8 mouse cellular contexts compared by ENCODE assay signal in the genomic region with DNA sequence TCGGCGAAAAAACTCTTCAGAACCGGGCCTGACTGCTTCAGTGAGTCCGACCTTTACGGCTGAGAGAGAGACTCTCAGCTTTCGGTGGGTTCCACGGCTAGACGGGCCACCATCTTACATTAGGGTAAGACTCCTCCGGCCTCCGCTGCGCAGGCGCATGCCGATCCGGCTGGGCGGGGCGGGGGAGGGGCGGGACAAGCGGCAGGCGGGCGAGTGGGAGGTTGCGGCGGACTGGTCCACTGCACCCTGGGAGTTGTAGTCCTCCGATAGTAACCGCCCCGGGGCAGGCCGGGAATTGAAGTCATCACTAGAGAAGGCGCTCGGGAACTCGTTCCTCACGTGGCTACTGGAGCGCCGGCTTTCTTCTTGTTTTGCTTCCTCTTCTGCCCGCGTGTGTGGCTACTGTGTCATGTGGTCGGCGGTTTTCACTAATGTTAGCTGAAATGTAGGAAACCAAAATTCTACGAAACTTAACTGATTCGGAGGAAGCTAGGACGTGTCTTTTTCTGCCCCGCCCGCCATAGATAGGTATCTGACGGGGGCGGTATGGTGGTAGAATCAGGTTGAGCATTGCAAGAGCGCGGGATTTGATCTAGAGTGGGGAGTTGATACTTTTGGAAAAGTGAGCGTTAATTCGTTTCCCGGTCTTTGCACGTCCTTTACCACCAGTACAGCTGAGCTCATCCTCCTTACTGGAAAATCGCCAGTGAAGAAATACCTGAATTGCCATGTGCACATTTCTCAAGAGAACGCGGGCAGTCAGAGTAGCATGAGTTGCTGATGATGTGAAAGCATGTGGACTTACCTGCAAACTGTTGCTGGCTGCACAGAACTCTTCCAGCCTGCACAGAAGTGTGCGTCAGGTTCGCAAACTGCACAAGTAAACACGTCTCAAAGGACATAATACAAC. TPM values are rescaled to one million over a fixed set of nuclear protein-coding genes. Genes with fewer than 3 reads are reported as not detected.
DNase-seq lines count a peak whose midpoint lies in the region; ATAC-seq and TF ChIP-seq lines count a peak whose summit lies in the region.

Cnot4 (minus strand) TSS at position 146 of the 910 bp plus-strand sequence.

- peak within 1 kb of the TSS; percentile 94 for H3K4me2 ChIP-seq in lung, postnatal 0 days (replicated peaks; ENCODE audit: low read depth, low read length)

- peaks cover 23% of the 10 kb centered on the region for H3K4me1 ChIP-seq in hindbrain, embryonic 10.5 days (replicated peaks)
- peaks cover 2% of the 10 kb centered on the region; the same call in 1 of the 2 replicates for H3K4me1 ChIP-seq in lung, postnatal 0 days (ENCODE audit: insufficient read depth, low read depth, low read length)

- under 1% methylated on average over 55 of the region's 55 CpGs for WGBS in hindbrain, embryonic 10.5 days
- 0% methylated on average over 54 of the region's 55 CpGs for WGBS in lung, postnatal 0 days

- H3K4me3 ChIP-seq in hindbrain, embryonic 10.5 days, result peak within 1 kb of the TSS; percentile 80
- H3K4me3 ChIP-seq in lung, postnatal 0 days (ENCODE audit: low read depth, low read length), result peak within 1 kb of the TSS; percentile 78

- no peak for TF ChIP-seq EP300 in lung, postnatal 0 days (IDR thresholded peaks at IDR 0.05)

- peak; percentile 98 for ATAC-seq in frontal cortex, adult (ENCODE audit: low TSS enrichment)
- peak; percentile 99 for ATAC-seq in lung, postnatal 0 days

- peak within 1 kb of the TSS; percentile 92 for H3K27ac ChIP-seq in hindbrain, embryonic 10.5 days
- H3K27ac ChIP-seq in lung, postnatal 0 days (ENCODE audit: low read length), result peak within 1 kb of the TSS; percentile 91

- peak; percentile 97 for DNase-seq in MN1 (ENCODE audit: low spot score)
- peak; percentile 99 for DNase-seq in cerebellum, adult 9-10 months
- peak; percentile 100 for DNase-seq in hindbrain, embryonic 10.5 days (ENCODE audit: low spot score)
- peak; percentile 99 for DNase-seq in layer of hippocampus, adult 9-11 months
- peak; percentile 99 for DNase-seq in lung, postnatal 0 days (ENCODE audit: low spot score)
- peak; percentile 96 for DNase-seq in ovary, postnatal 14 days (ENCODE audit: low spot score)
- peak; percentile 99 for DNase-seq in thymus, postnatal 14 days

- no peaks in the 10 kb centered on the region for H3K9me3 ChIP-seq in hindbrain, embryonic 10.5 days
- H3K9me3 ChIP-seq in lung, postnatal 0 days (ENCODE audit: low read length), result no peaks in the 10 kb centered on the region

- TF ChIP-seq CTCF in lung, postnatal 0 days (IDR thresholded peaks at IDR 0.05), result no peak

- no peaks in the 10 kb centered on the region for H3K27me3 ChIP-seq in hindbrain, embryonic 10.5 days (ENCODE audit: insufficient read depth, poor library complexity, severe bottlenecking)
- H3K27me3 ChIP-seq in lung, postnatal 0 days (replicated peaks; ENCODE audit: insufficient read depth, low read length), result no peaks in the 10 kb centered on the region

- no peaks in the 10 kb centered on the region for H3K36me3 ChIP-seq in hindbrain, embryonic 10.5 days
- H3K36me3 ChIP-seq in lung, postnatal 0 days (ENCODE audit: insufficient read depth, low read length), result no peaks in the 10 kb centered on the region

- peak within 1 kb of the TSS; percentile 77 for H3K9ac ChIP-seq in lung, postnatal 0 days (replicated peaks; ENCODE audit: low read depth)

RNA-seq across cellular contexts. Expression of gene Cnot4, which starts in this region (rescaled TPM):
- polyA plus RNA-seq in hindbrain, embryonic 10.5 days (2016; fragmentation: Nextera tagmentation; extraction: Ambion mirVana), result 25.6 and 25.9 TPM in 2 replicates
- polyA plus RNA-seq in lung, postnatal 0 days (2015; fragmentation: Nextera tagmentation; extraction: Ambion mirVana), result 21.6 and 22.8 TPM in 2 replicates

Comparison
In these comparisons a context has a peak if more than half of its experiments do, and no peak if none do; other contexts are left out.
1. Peak in every context shown above with its lines: DNase-seq, ATAC-seq, H3K4me3 ChIP-seq and H3K27ac ChIP-seq.